Mouse (Mus musculus) megakaryocyte, embryonic 14.5 days (primary cell): ENCODE results near the gene Hist1h2bf. TPM values are rescaled to one million over a fixed set of nuclear protein-coding genes. Genes with fewer than 3 reads are reported as not detected.

Source experiments
- H3K27me3 ChIP-seq: replicated peaks from 2 replicates; pipeline ENCODE3; 2012; ENCODE audit warnings: inconsistent platforms
- H3K36me3 ChIP-seq: replicated peaks from 2 replicates; pipeline ENCODE3; 2012; ENCODE audit warnings: low read length, inconsistent platforms, mixed read lengths
- H3K4me1 ChIP-seq: 2 replicates; pipeline ENCODE4 v1.6.1; 2012; ENCODE audit warnings: inconsistent platforms
- H3K4me3 ChIP-seq: replicated peaks from 2 replicates; pipeline ENCODE3; 2012; ENCODE audit warnings: moderate library complexity, mild to moderate bottlenecking, inconsistent platforms
- H3K9me3 ChIP-seq: 2 replicates; pipeline ENCODE4 v1.6.1; 2012; ENCODE audit warnings: inconsistent platforms
- FLI1 ChIP-seq: IDR thresholded peaks from 2 replicates; pipeline ENCODE4 v1.6.1; 2012; ENCODE audit warnings: low read length, inconsistent platforms, mixed read lengths
- GATA1 ChIP-seq: IDR thresholded peaks from 3 replicates; pipeline ENCODE4 v1.6.1; 2012; ENCODE audit warnings: mixed read lengths, low read length, inconsistent platforms, borderline replicate concordance
- polyA plus RNA-seq: library from polyadenylated mRNA; stranded (reverse); fragments of >175 nt; gene quantifications from 2 replicates; pipeline ENCODE4 v1.2.3, GENCODE M21; 2012; ENCODE audit warnings: low replicate concordance; ENCODE audit not compliant: insufficient read depth

Gene Hist1h2bf
- polyA plus RNA-seq, 1 experiment, result 7.6 TPM

DNA sequence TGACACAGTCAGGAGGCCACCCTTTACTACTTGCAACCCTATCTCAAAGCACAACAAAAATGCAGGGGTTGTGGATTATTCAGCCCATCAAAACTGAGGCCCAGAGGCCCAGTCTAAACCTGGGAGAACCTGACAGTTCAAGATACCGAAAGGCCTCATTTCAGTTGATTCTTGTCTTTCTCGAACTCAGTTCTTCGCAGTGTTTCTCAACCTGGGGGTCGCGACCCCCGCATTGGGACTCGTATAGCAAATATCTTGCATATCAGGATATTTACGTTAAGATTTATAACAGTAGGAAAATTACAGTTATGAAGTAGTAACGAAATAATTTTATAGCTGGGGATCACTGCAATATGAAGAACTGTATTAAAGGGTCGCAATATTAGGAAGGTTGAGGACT is 48.1 kb downstream of the Hist1h2bf start:
- Histone ChIP-seq H3K4me1 (peaks cover 64% of the 10 kb centered on the region), H3K27me3 (no peaks in the 10 kb centered on the region), H3K4me3 (peak overlapping the region; percentile 88), H3K9me3 (no peaks in the 10 kb centered on the region), H3K36me3 (no peaks in the 10 kb centered on the region)
- no peak for TF ChIP-seq FLI1
- no peak for TF ChIP-seq GATA1

DNA sequence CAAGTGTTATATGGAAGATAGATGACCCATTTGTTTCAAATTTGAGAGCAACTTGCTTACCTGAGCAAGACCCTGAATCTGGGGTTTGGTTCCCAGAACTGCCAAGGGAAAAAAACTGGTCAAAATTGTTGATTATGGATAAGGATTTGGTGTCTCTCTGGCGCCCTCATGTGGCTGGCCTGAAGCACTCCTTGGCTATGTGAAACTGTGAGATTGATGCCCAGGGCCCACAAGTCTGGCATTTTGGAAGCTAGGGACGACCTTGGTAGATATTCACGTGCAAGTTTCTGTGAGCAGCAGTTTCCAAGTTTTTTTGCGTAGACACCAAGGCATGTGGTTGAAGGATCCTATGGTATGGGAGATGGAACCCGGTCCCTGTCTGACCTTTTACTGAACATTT is 49.3 kb downstream of the Hist1h2bf start:
- TF ChIP-seq FLI1, result no peak

GRCm38 (mm10) chr13:23523976-23524375 is 50.0 kb downstream of the Hist1h2bf start:
- H3K36me3 ChIP-seq, result no peaks in the 10 kb centered on the region
- no peaks in the 10 kb centered on the region for H3K27me3 ChIP-seq
- no peaks in the 10 kb centered on the region for H3K9me3 ChIP-seq
- peak overlapping the region; percentile 35 for H3K4me3 ChIP-seq
- H3K4me1 ChIP-seq, result peaks cover 71% of the 10 kb centered on the region
- TF ChIP-seq FLI1, result no peak
- no peak for TF ChIP-seq GATA1

More for the DNA sequence above, 49.3 kb downstream of the Hist1h2bf start:
- Histone ChIP-seq H3K36me3 (no peaks in the 10 kb centered on the region), H3K4me1 (peaks cover 71% of the 10 kb centered on the region), H3K4me3 (peak overlapping the region; percentile 8), H3K27me3 (no peaks in the 10 kb centered on the region), H3K9me3 (no peaks in the 10 kb centered on the region)

Other genes with a start within 250 kb of the Hist1h2bf start
- gene Zfp322a, start 205.0 kb downstream of the Hist1h2bf start, polyA plus RNA-seq, result 0.07 TPM in 1 of 2 replicates, not detected in the other
- 1.6 and 7.8 TPM in 2 replicates for gene Abt1, start 150.3 kb downstream of the Hist1h2bf start, polyA plus RNA-seq
- gene Btn1a1, start 108.3 kb downstream of the Hist1h2bf start, polyA plus RNA-seq, result not detected in 2 replicates
- gene Btn2a2, start 85.3 kb downstream of the Hist1h2bf start, polyA plus RNA-seq, result not detected in 2 replicates
- 443 and 574 TPM in 2 replicates for gene Hist1h4h, start 43.1 kb downstream of the Hist1h2bf start, polyA plus RNA-seq
- 37.2 and 163 TPM in 2 replicates for gene Hist1h2af, start 40.3 kb downstream of the Hist1h2bf start, polyA plus RNA-seq
- gene Hist1h3g, start 38.8 kb downstream of the Hist1h2bf start, polyA plus RNA-seq, result 5.7 and 16.4 TPM in 2 replicates
- 1.4 and 2.0 TPM in 2 replicates for gene Hist1h2bh, start 30.8 kb downstream of the Hist1h2bf start, polyA plus RNA-seq
- 7.0 TPM in 1 of 2 replicates, not detected in the other for gene Hist1h3f, start 30.1 kb downstream of the Hist1h2bf start, polyA plus RNA-seq
- 8.9 and 30.2 TPM in 2 replicates for gene Hist1h4f, start 22.5 kb downstream of the Hist1h2bf start, polyA plus RNA-seq
- 0.36 and 2.1 TPM in 2 replicates for gene Hist1h1d, start 20.9 kb downstream of the Hist1h2bf start, polyA plus RNA-seq
- gene Hist1h3e, start 11.8 kb downstream of the Hist1h2bf start, polyA plus RNA-seq, result 17.9 and 26.5 TPM in 2 replicates
- gene Hist1h2ae, start 3.0 kb downstream of the Hist1h2bf start, polyA plus RNA-seq, result 13.6 and 16.0 TPM in 2 replicates
- gene Hist1h2bg, start 2.8 kb downstream of the Hist1h2bf start, polyA plus RNA-seq, result 16.8 and 28.8 TPM in 2 replicates
- gene Hist1h2ad, start 185 bp upstream of the Hist1h2bf start, polyA plus RNA-seq, result 9.6 TPM in 1 of 2 replicates, not detected in the other
- 4.6 and 5.9 TPM in 2 replicates for gene Hist1h3d, start 1.6 kb upstream of the Hist1h2bf start, polyA plus RNA-seq
- gene Hist1h4d, start 7.4 kb upstream of the Hist1h2bf start, polyA plus RNA-seq, result 16.4 and 20.4 TPM in 2 replicates
- gene Hist1h2be, start 46.9 kb upstream of the Hist1h2bf start, polyA plus RNA-seq, result 1.1 and 1.9 TPM in 2 replicates
- gene Hist1h1e, start 48.4 kb upstream of the Hist1h2bf start, polyA plus RNA-seq, result 4.7 and 22.2 TPM in 2 replicates
- 3.6 and 4.7 TPM in 2 replicates for gene Hist1h2ac, start 109.8 kb upstream of the Hist1h2bf start, polyA plus RNA-seq
- 148 and 151 TPM in 2 replicates for gene Hist1h2bc, start 110.0 kb upstream of the Hist1h2bf start, polyA plus RNA-seq
- gene Hist1h1t, start 121.6 kb upstream of the Hist1h2bf start, polyA plus RNA-seq, result not detected in 2 replicates
- gene Hist1h4c, start 124.3 kb upstream of the Hist1h2bf start, polyA plus RNA-seq, result 4.0 and 19.8 TPM in 2 replicates
- gene Hfe, start 136.7 kb upstream of the Hist1h2bf start, polyA plus RNA-seq, result 10.7 TPM in 1 of 2 replicates, not detected in the other
- 353 and 402 TPM in 2 replicates for gene Hist1h1c, start 164.6 kb upstream of the Hist1h2bf start, polyA plus RNA-seq
- 12.6 TPM in 1 of 2 replicates, not detected in the other for gene Hist1h3c, start 171.4 kb upstream of the Hist1h2bf start, polyA plus RNA-seq
- gene Hist1h2bb, start 172.5 kb upstream of the Hist1h2bf start, polyA plus RNA-seq, result 7.4 TPM in 1 of 2 replicates, not detected in the other
- 16.0 and 17.5 TPM in 2 replicates for gene Hist1h2ab, start 176.9 kb upstream of the Hist1h2bf start, polyA plus RNA-seq
- gene Hist1h3b, start 178.1 kb upstream of the Hist1h2bf start, polyA plus RNA-seq, result 9.9 and 14.5 TPM in 2 replicates
- 17.4 and 40.7 TPM in 2 replicates for gene Hist1h4b, start 182.8 kb upstream of the Hist1h2bf start, polyA plus RNA-seq
- 30.3 and 45.4 TPM in 2 replicates for gene Hist1h4a, start 187.0 kb upstream of the Hist1h2bf start, polyA plus RNA-seq
- gene Hist1h3a, start 188.2 kb upstream of the Hist1h2bf start, polyA plus RNA-seq, result 6.6 and 7.4 TPM in 2 replicates
- 3.3 and 3.5 TPM in 2 replicates for gene Hist1h1a, start 189.5 kb upstream of the Hist1h2bf start, polyA plus RNA-seq
- gene Trim38, start 195.7 kb upstream of the Hist1h2bf start, polyA plus RNA-seq, result not detected in 2 replicates
- gene Slc17a2, start 232.8 kb upstream of the Hist1h2bf start, polyA plus RNA-seq, result not detected in 2 replicates